Mouse (Mus musculus): ENCODE results near the gene Olfr110. TPM values are rescaled to one million over a fixed set of nuclear protein-coding genes. Genes with fewer than 3 reads are reported as not detected.
"Not testable (repeated sequence)": the region's sequence is repeated elsewhere in the genome, so short reads cannot be mapped to it uniquely, and the experiment has no call there.

The Olfr110 gene
- not detected for total RNA-seq (2021)

GRCm38 (mm10) chr17:37491930-37492518 lies at the start of gene Olfr110:
Gene Olfr110, plus strand, starts transcription at chr17:37492468.
- no peak for DNase-seq

DNA sequence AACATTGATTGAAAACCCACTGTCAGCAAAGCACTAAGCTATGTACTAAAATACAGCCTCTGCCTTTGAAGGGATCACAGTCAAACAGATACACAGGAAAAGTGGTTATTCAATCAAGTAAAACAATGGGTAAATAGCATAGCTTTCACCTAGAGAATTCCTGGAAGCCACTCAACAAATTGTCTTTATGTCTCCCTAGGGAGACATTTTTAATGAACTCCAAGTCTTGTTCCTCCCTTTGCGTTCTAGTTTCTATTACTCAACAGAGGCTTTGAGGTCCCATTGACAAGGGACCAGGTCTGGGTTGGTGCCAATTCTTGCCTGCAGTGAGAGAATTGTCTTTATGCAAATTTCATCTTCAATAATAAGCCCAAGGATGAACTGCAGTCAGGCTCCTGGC lies 47.1 kb upstream of the Olfr110 start, which contains the start of gene Olfr108:
Gene Olfr108 (plus strand): TSS at position 301 of the 400 bp plus-strand sequence.
- DNase-seq = no peak

DNA sequence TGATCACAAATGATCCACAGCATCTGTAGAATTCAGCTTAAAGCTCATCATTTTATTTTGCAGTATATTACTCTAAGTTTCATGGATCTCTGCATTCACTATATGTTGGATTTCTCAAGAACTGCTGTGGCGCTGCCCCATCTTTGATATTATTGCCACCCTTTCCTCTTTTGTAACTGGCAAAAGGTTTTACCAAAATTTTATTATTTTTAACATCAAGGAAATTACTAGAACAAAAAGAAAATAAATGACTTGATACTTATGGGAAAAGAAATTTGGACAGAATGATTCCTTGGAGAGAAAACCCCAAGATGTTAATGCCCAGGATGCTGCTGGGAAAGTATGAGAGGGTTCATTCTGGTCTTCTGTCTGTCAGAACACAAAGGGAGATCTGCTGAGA lies 33.7 kb upstream of the Olfr110 start, which contains the start of gene Olfr109:
Gene Olfr109 (plus strand): TSS at position 301 of the 400 bp plus-strand sequence.
- no peak for DNase-seq

DNA sequence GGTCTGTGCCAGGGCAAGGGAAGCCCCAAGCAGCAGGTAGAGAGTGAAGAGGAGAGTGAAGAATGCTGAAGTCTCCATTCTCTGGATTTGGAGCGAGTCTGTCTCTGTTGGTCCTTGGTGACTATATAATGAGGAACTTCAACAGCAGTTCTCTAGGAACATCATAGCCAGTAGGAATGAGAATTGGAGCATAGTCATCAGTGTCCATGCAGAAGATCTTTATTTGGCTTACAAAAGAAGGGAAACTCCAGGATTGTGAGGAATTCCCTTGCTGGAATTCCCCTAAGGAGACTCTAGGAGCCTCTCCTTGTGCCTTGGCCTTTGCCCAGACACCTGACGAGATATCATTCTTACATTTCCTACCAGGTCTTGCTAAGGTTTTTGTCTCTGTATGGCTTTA lies 8.8 kb upstream of the Olfr110 start, which contains the start of gene H2-M2:
Gene H2-M2 (minus strand): TSS at position 101 of the 400 bp plus-strand sequence.
- DNase-seq = no peak

DNA sequence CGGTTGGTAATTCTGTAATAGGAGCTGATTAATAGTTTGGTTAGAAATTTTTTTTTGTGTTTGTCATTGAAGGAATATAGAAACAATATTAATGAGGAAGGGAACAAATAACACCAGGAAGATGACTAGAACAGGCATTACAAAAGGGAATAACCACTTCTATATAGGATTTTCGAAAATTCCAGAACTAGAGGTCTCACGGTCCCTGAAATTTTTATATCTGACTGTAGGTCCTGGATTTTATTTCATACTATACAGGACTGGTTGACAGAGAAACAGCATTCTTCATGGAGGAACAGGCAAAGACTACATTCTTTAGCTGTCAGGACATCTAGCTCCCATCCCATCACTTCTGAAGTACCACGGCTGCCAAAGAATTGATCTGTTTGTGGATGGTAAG lies 15.5 kb downstream of the Olfr110 start, which contains the start of gene Olfr111:
Gene Olfr111 (plus strand): TSS at position 301 of the 400 bp plus-strand sequence.
- no peak for DNase-seq

DNA sequence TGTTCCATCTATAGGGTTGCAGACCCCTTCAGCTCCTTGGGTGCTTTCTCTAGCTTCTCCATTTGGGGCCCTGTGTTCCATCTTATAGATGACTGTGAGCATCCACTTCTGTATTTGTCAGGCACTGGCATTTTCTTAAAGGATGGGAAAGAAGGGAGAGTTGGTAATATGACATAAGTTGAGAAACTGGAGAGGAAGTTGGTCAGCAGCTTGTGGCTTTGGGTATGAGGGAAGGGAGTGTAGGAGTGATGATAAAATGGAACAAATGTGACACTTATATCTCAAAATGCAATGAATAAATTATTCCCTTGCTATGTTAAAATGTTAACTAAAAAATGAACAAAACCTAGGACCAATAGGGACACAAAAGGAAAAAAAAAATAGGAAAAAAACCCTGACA lies 32.3 kb downstream of the Olfr110 start:
- DNase-seq = not testable (repeated sequence)

GRCm38 (mm10) chr17:37525427-37525826 lies 33.2 kb downstream of the Olfr110 start:
- not testable (repeated sequence) for DNase-seq

- DNase-seq = no peak
Measured at GRCm38 (mm10) chr17:37535173-37535572, 42.9 kb downstream of the Olfr110 start.

DNA sequence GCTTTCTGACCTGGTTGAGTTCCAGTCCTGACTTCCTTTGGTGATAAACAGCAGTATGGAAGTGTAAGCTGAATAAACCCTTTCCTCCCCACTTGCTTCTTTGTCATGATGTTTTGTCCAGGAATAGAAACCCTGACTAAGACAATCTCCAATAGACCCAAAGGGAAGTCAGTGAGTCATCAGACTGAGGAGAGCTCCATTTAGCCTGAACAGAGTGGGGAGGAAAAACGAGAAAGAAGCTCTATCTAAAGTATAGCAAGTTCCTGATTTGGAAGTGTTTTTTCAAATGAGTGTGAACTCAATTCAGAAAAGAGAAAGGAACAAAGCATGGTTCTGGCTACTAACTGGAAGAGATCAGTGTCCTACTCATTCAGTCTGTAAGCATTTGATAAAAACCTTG lies 46.1 kb downstream of the Olfr110 start:
- DNase-seq = not testable (repeated sequence)

DNA sequence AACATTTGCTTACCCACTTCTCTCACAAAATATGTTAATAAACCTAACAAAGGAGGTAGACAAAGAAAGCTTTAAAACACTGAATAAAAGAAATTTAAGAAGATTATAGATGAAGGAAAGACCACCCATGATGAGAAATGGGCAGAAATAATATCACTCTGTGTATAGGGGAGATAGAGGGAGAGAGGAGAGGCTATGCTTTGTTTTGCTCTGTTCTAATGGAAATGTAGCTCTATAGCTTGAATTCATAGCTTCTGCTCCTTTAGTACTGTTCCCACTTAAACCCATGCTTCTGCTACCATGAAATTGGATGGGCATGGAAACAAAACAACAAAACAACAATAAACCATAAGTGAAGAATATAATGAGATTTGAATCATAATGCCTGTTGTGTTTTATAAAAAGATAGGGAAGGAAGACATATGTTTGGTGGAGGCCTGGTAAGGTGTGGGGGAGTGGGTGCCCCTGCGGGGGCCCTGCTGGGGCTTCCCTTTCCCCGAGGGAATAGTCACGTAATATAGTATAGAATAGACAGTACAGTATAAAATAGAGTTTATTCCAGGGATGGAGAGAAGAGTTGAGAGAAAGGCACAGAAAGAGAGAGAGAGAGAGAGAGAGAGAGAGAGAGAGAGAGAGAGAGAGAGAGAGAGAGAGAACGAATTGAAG lies 49.3 kb downstream of the Olfr110 start:
- no peak for DNase-seq

DNA sequence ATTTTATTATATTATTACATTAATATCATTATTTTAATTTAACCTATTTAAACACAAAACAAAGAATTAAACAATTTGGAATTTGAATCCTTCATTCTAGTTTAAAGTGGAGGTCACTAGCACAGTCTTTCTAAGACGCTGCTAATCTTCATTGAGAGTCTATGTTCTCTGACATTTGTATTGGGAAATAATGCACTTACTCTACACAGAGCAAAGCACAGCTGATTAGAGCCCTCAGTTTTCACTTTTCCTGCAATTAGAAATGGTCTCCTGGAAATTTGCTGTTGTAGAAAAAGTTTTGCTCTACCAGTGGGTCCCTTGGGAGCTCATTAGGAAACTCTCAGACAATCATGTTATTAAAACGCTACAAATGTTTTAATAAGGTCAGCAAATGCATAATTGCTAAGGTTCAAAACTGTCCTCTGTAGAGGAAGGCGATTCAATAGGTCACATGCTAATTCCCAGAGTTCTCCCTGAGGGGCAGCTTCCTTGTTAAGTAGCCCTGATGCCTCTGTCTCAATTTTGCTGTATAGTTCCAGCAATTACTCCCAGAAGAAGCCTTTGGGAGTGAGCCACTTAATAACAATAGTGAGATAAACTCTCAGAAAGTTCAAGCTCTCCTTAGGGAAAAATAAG lies 51.6 kb downstream of the Olfr110 start:
- no peak for DNase-seq

Other genes starting within 250 kb of the Olfr110 start
- not detected for gene Olfr98, start 228.7 kb upstream of the Olfr110 start, total RNA-seq (2021)
- 1 to 10 TPM; 1.5 to 2.0 TPM for gene H2-M3, start 222.2 kb upstream of the Olfr110 start, total RNA-seq (2021)
- not detected for gene Olfr99, start 209.0 kb upstream of the Olfr110 start, total RNA-seq (2021)
- gene Olfr101, start 188.2 kb upstream of the Olfr110 start, total RNA-seq (2021) = not detected
- not detected for gene Olfr102, start 175.4 kb upstream of the Olfr110 start, total RNA-seq (2021)
- gene Olfr103, start 152.8 kb upstream of the Olfr110 start, total RNA-seq (2021) = not detected
- gene Olfr104-ps, start 132.9 kb upstream of the Olfr110 start, total RNA-seq (2021) = not detected
- not detected for gene Olfr105-ps, start 113.4 kb upstream of the Olfr110 start, total RNA-seq (2021)
- gene Olfr106-ps, start 102.1 kb upstream of the Olfr110 start, total RNA-seq (2021) = not detected
- not detected for gene Olfr107, start 93.2 kb upstream of the Olfr110 start, total RNA-seq (2021)
- gene Olfr108, start 47.0 kb upstream of the Olfr110 start, total RNA-seq (2021) = not detected
- gene Olfr109, start 33.6 kb upstream of the Olfr110 start, total RNA-seq (2021) = not detected
- not detected for gene H2-M2, start 8.9 kb upstream of the Olfr110 start, total RNA-seq (2021)
- not detected for gene Olfr111, start 15.6 kb downstream of the Olfr110 start, total RNA-seq (2021)
- not detected for gene Olfr112, start 77.0 kb downstream of the Olfr110 start, total RNA-seq (2021)
- gene Olfr113, start 85.2 kb downstream of the Olfr110 start, total RNA-seq (2021) = not detected
- gene Olfr114, start 100.3 kb downstream of the Olfr110 start, total RNA-seq (2021) = not detected
- not detected for gene Olfr115, start 134.6 kb downstream of the Olfr110 start, total RNA-seq (2021)
- gene Olfr116, start 134.7 kb downstream of the Olfr110 start, total RNA-seq (2021) = not detected
- not detected for gene Olfr117, start 171.3 kb downstream of the Olfr110 start, total RNA-seq (2021)
- not detected for gene Olfr118, start 174.5 kb downstream of the Olfr110 start, total RNA-seq (2021)
- gene Olfr119, start 204.1 kb downstream of the Olfr110 start, total RNA-seq (2021) = not detected
- not detected for gene Olfr120, start 229.3 kb downstream of the Olfr110 start, total RNA-seq (2021)